Mouse (Mus musculus): ENCODE measurements around the gene Trim62. TPM values are rescaled to one million over a fixed set of nuclear protein-coding genes. Genes with fewer than 3 reads are reported as not detected.

The Trim62 gene
- total and polyA plus RNA-seq, 2 experiments from 2014 or later = 0.87 to 1.1 TPM

DNA sequence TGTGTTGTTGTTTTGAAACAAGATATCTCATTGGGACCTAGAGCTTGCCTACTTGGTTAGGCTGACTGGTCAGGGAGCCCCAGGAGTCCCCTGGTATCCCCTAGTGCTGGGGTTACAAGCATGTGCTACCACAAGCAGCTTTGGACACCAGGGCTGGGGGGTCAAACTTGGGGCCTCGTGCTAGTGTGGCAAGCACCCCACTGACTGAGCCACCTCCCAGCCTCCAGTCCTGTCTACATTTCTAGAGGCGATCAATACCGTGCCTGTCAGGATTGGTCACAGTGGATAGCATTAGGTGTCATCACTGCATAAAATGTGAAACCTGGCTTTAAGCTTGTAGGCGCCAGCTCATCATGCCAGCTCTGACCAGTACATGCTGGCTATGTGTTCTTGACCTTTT lies 12.5 kb downstream of the Trim62 start:
- TF ChIP-seq CTCF (IDR thresholded peaks at IDR 0.05; ENCODE audit: low read depth) (no peak), EP300 (IDR thresholded peaks at IDR 0.05; ENCODE audit: low read depth) (no peak)
- WGBS = 90% methylated on average over 4 of the region's 4 CpGs
- Histone ChIP-seq H3K4me3 (ENCODE audit: low read depth, low read length) (no peak overlapping the region), H3K36me3 (replicated peaks; ENCODE audit: control insufficient read depth, insufficient read depth, low read length) (no peaks in the 10 kb centered on the region), H3K4me1 (ENCODE audit: control insufficient read depth, insufficient read depth) (peaks cover 12% of the 10 kb centered on the region; the same call in 1 of the 2 replicates), H3K27me3 (ENCODE audit: control insufficient read depth, insufficient read depth, low read length) (no peaks in the 10 kb centered on the region), H3K9me3 (replicated peaks; ENCODE audit: control insufficient read depth, low read length) (no peaks in the 10 kb centered on the region), H3K27ac (ENCODE audit: low read depth) (no peak overlapping the region), H3K4me2 (ENCODE audit: low read depth, low read length) (no peak overlapping the region), H3K9ac (replicated peaks; ENCODE audit: low read depth, low read length) (no peak overlapping the region)
- ATAC-seq (ENCODE audit: insufficient read depth, low read depth) (no peak), DNase-seq (ENCODE audit: low spot score) (no peak)

DNA sequence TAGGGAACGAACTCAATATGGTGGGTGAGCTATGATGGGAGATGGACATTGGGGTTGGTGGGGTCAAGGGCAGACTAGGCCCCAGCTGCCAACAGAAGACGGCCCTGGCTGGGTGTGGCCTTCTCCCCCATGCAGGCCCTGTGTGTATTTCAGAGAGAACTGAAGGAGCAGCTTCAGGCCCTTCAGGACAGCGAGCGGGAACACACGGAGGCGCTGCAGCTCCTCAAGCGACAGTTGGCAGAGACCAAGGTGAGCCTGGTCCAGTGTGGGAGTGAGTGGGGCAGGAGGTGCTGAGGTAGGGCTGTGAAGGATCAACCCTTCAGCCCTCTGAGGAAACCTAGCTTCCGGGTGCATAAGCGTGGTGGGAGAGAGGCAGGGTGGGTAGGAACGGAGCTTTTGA lies 13.3 kb downstream of the Trim62 start:
- ATAC-seq (ENCODE audit: insufficient read depth, low read depth) = no peak
- Histone ChIP-seq H3K4me1 (ENCODE audit: control insufficient read depth, insufficient read depth) (peaks cover 12% of the 10 kb centered on the region; the same call in 1 of the 2 replicates), H3K9me3 (replicated peaks; ENCODE audit: control insufficient read depth, low read length) (no peaks in the 10 kb centered on the region), H3K36me3 (replicated peaks; ENCODE audit: control insufficient read depth, insufficient read depth, low read length) (no peaks in the 10 kb centered on the region), H3K4me3 (ENCODE audit: low read depth, low read length) (no peak overlapping the region), H3K4me2 (ENCODE audit: low read depth, low read length) (no peak overlapping the region), H3K27ac (ENCODE audit: low read depth) (no peak overlapping the region), H3K9ac (replicated peaks; ENCODE audit: low read depth, low read length) (no peak overlapping the region), H3K27me3 (ENCODE audit: control insufficient read depth, insufficient read depth, low read length) (no peaks in the 10 kb centered on the region)
- WGBS = 93% methylated on average over 10 of the region's 10 CpGs
- TF ChIP-seq CTCF (IDR thresholded peaks at IDR 0.05; ENCODE audit: low read depth) (no peak), EP300 (IDR thresholded peaks at IDR 0.05; ENCODE audit: low read depth) (no peak)
- DNase-seq (ENCODE audit: low spot score) = no peak

DNA sequence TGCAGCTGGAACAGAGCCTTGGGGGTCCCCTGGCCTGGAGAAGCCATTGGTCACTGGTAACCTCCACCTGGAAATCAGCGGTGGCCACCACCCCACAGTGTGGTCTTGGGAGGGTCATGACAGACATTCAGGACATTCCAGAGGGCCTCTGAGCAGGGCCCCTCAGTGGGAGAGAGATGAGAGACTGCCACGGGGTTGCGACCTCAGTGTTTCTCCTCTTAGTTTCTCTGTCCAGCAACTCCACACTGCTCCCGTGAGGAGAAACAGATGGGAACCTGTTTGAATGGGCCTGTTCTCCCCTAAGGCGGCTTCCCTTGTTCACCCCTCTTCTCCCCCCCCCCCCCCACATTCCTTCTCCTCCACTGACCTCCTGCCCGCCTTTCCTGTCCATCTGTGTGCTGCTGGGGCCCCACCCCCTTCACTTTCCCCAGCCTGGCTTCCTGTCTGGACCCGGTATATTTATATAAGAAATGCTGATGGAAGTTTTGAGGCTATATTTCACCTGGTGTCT lies 14.6 kb downstream of the Trim62 start:
- Histone ChIP-seq H3K9ac (replicated peaks; ENCODE audit: low read depth, low read length) (no peak overlapping the region), H3K4me2 (ENCODE audit: low read depth, low read length) (no peak overlapping the region), H3K4me3 (ENCODE audit: low read depth, low read length) (no peak overlapping the region), H3K4me1 (ENCODE audit: control insufficient read depth, insufficient read depth) (peaks cover 12% of the 10 kb centered on the region; the same call in 1 of the 2 replicates), H3K36me3 (replicated peaks; ENCODE audit: control insufficient read depth, insufficient read depth, low read length) (no peaks in the 10 kb centered on the region), H3K9me3 (replicated peaks; ENCODE audit: control insufficient read depth, low read length) (no peaks in the 10 kb centered on the region), H3K27ac (ENCODE audit: low read depth) (no peak overlapping the region; the same call in 1 of the 2 replicates), H3K27me3 (ENCODE audit: control insufficient read depth, insufficient read depth, low read length) (no peaks in the 10 kb centered on the region)
- ATAC-seq (ENCODE audit: insufficient read depth, low read depth) (peak; percentile 37; the same call in 1 of the 2 replicates), DNase-seq (ENCODE audit: low spot score) (peak; percentile 33)
- 15% methylated on average over 6 of the region's 7 CpGs for WGBS
- no peak for TF ChIP-seq CTCF (IDR thresholded peaks at IDR 0.05; ENCODE audit: low read depth)
- no peak for TF ChIP-seq EP300 (IDR thresholded peaks at IDR 0.05; ENCODE audit: low read depth)

- H3K9ac ChIP-seq (replicated peaks; ENCODE audit: low read depth, low read length) = no peak overlapping the region
- no peak overlapping the region for H3K27ac ChIP-seq (ENCODE audit: low read depth)
- no peak overlapping the region for H3K4me2 ChIP-seq (ENCODE audit: low read depth, low read length)
- peak; percentile 47; the same call in 1 of the 2 replicates for ATAC-seq (ENCODE audit: insufficient read depth, low read depth)
- no peaks in the 10 kb centered on the region for H3K27me3 ChIP-seq (ENCODE audit: control insufficient read depth, insufficient read depth, low read length)
- no peak overlapping the region for H3K4me3 ChIP-seq (ENCODE audit: low read depth, low read length)
- TF ChIP-seq CTCF (IDR thresholded peaks at IDR 0.05; ENCODE audit: low read depth) (no peak), EP300 (IDR thresholded peaks at IDR 0.05; ENCODE audit: low read depth) (no peak)
- no peaks in the 10 kb centered on the region for H3K36me3 ChIP-seq (replicated peaks; ENCODE audit: control insufficient read depth, insufficient read depth, low read length)
- H3K4me1 ChIP-seq (ENCODE audit: control insufficient read depth, insufficient read depth) = peaks cover 12% of the 10 kb centered on the region; the same call in 1 of the 2 replicates
- 4% methylated on average over 6 of the region's 6 CpGs for WGBS
- peak; percentile 77 for DNase-seq (ENCODE audit: low spot score)
- H3K9me3 ChIP-seq (replicated peaks; ENCODE audit: control insufficient read depth, low read length) = no peaks in the 10 kb centered on the region
Observed at GRCm38 (mm10) chr4:128899332-128899731, 16.0 kb downstream of the Trim62 start.

GRCm38 (mm10) chr4:128900484-128900883 lies 17.1 kb downstream of the Trim62 start:
- TF ChIP-seq EP300 (IDR thresholded peaks at IDR 0.05; ENCODE audit: low read depth) = no peak
- no peak for TF ChIP-seq CTCF (IDR thresholded peaks at IDR 0.05; ENCODE audit: low read depth)
- no peak overlapping the region for H3K4me3 ChIP-seq (ENCODE audit: low read depth, low read length)
- H3K27me3 ChIP-seq (ENCODE audit: control insufficient read depth, insufficient read depth, low read length) = no peaks in the 10 kb centered on the region
- no peak overlapping the region for H3K27ac ChIP-seq (ENCODE audit: low read depth)
- H3K9ac ChIP-seq (replicated peaks; ENCODE audit: low read depth, low read length) = no peak overlapping the region
- no peak for DNase-seq (ENCODE audit: low spot score)
- no peak for ATAC-seq (ENCODE audit: insufficient read depth, low read depth)
- 86% methylated on average over 14 of the region's 14 CpGs for WGBS
- H3K4me1 ChIP-seq (ENCODE audit: control insufficient read depth, insufficient read depth) = peaks cover 12% of the 10 kb centered on the region; the same call in 1 of the 2 replicates
- no peaks in the 10 kb centered on the region for H3K36me3 ChIP-seq (replicated peaks; ENCODE audit: control insufficient read depth, insufficient read depth, low read length)
- H3K4me2 ChIP-seq (ENCODE audit: low read depth, low read length) = no peak overlapping the region
- H3K9me3 ChIP-seq (replicated peaks; ENCODE audit: control insufficient read depth, low read length) = no peaks in the 10 kb centered on the region

DNA sequence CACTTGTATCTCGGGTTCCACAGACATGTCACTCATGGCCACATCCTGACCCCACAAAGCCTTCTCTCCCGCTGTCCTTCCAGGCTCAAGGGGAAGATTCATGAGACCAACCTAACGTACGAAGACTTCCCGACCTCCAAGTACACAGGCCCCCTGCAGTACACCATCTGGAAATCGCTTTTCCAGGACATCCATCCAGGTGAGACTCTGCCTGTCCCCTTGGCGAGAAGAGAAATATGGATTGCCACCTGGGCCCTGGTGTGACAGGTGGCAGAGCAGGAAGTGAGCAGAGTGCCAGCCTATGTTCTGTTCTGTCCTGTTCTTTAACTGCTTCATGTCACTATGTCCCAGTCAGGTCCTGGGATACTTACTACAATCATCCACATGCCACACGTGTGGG lies 19.0 kb downstream of the Trim62 start:
- DNase-seq (ENCODE audit: low spot score) (no peak), ATAC-seq (ENCODE audit: insufficient read depth, low read depth) (no peak)
- Histone ChIP-seq H3K27ac (ENCODE audit: low read depth) (no peak overlapping the region), H3K36me3 (replicated peaks; ENCODE audit: control insufficient read depth, insufficient read depth, low read length) (no peaks in the 10 kb centered on the region), H3K9me3 (replicated peaks; ENCODE audit: control insufficient read depth, low read length) (no peaks in the 10 kb centered on the region), H3K4me3 (ENCODE audit: low read depth, low read length) (no peak overlapping the region), H3K27me3 (ENCODE audit: control insufficient read depth, insufficient read depth, low read length) (no peaks in the 10 kb centered on the region), H3K9ac (replicated peaks; ENCODE audit: low read depth, low read length) (no peak overlapping the region), H3K4me1 (ENCODE audit: control insufficient read depth, insufficient read depth) (peaks cover 12% of the 10 kb centered on the region; the same call in 1 of the 2 replicates), H3K4me2 (ENCODE audit: low read depth, low read length) (no peak overlapping the region)
- WGBS = 85% methylated on average over 8 of the region's 8 CpGs
- no peak for TF ChIP-seq CTCF (IDR thresholded peaks at IDR 0.05; ENCODE audit: low read depth)
- TF ChIP-seq EP300 (IDR thresholded peaks at IDR 0.05; ENCODE audit: low read depth) = no peak

Data from heart, postnatal 0 days (tissue).